Mouse (Mus musculus): ENCODE measurements around the gene Cntnap2. TPM values are rescaled to one million over a fixed set of nuclear protein-coding genes. Genes with fewer than 3 reads are reported as not detected.

Gene Cntnap2
- total and polyA plus RNA-seq, 3 experiments = 0.02 TPM; not detected in 2

GRCm38 (mm10) chr6:46924709-46925108, 1865.6 kb downstream of the Cntnap2 start:
- 41% methylated on average over 7 of the region's 7 CpGs for WGBS
- TF ChIP-seq EP300 (IDR thresholded peaks at IDR 0.05; ENCODE audit: insufficient read depth, low read depth, low read length) (no peak), CTCF (IDR thresholded peaks at IDR 0.05) (no peak), POLR2A (IDR thresholded peaks at IDR 0.05; ENCODE audit: insufficient read depth, low read depth, low read length) (no peak)
- no peaks in the 10 kb centered on the region for H3K4me1 ChIP-seq (ENCODE audit: control insufficient read depth, insufficient read depth, low read length)
- H3K36me3 ChIP-seq (ENCODE audit: control insufficient read depth, insufficient read depth, low read length) = no peaks in the 10 kb centered on the region
- no peaks in the 10 kb centered on the region for H3K27me3 ChIP-seq (ENCODE audit: control insufficient read depth, insufficient read depth, low read length)
- intact Hi-C loops (cut with DNase I) = no loop called here
- no peak for DNase-seq
- no peak overlapping the region for H3K9ac ChIP-seq (ENCODE audit: low read depth, low read length)
- H3K79me2 ChIP-seq (replicated peaks; ENCODE audit: control insufficient read depth, insufficient read depth, low read length) = no peaks in the 10 kb centered on the region
- no peak overlapping the region for H3K27ac ChIP-seq
- H3K4me3 ChIP-seq = no peak overlapping the region

- no peaks in the 10 kb centered on the region for H3K36me3 ChIP-seq (ENCODE audit: control insufficient read depth, insufficient read depth, low read length)
- H3K27me3 ChIP-seq (ENCODE audit: control insufficient read depth, insufficient read depth, low read length) = no peaks in the 10 kb centered on the region
- no peak for DNase-seq
- no peaks in the 10 kb centered on the region for H3K4me1 ChIP-seq (ENCODE audit: control insufficient read depth, insufficient read depth, low read length)
- WGBS = 62% methylated on average over 4 of the region's 4 CpGs
- intact Hi-C loops (cut with DNase I) = no loop called here
- TF ChIP-seq POLR2A (IDR thresholded peaks at IDR 0.05; ENCODE audit: insufficient read depth, low read depth, low read length) (no peak), EP300 (IDR thresholded peaks at IDR 0.05; ENCODE audit: insufficient read depth, low read depth, low read length) (no peak), CTCF (IDR thresholded peaks at IDR 0.05) (no peak)
- no peak overlapping the region for H3K9ac ChIP-seq (ENCODE audit: low read depth, low read length)
- no peak overlapping the region for H3K27ac ChIP-seq
- no peaks in the 10 kb centered on the region for H3K79me2 ChIP-seq (replicated peaks; ENCODE audit: control insufficient read depth, insufficient read depth, low read length)
- no peak overlapping the region for H3K4me3 ChIP-seq
Measured at GRCm38 (mm10) chr6:46945703-46946102, 1886.5 kb downstream of the Cntnap2 start.

GRCm38 (mm10) chr6:46961022-46961686, 1902.0 kb downstream of the Cntnap2 start:
- Histone ChIP-seq H3K4me1 (ENCODE audit: control insufficient read depth, insufficient read depth, low read length) (no peaks in the 10 kb centered on the region), H3K36me3 (ENCODE audit: control insufficient read depth, insufficient read depth, low read length) (no peaks in the 10 kb centered on the region), H3K9ac (ENCODE audit: low read depth, low read length) (no peak overlapping the region), H3K79me2 (replicated peaks; ENCODE audit: control insufficient read depth, insufficient read depth, low read length) (no peaks in the 10 kb centered on the region), H3K27me3 (ENCODE audit: control insufficient read depth, insufficient read depth, low read length) (no peaks in the 10 kb centered on the region), H3K27ac (no peak overlapping the region), H3K4me3 (no peak overlapping the region)
- DNase-seq = peak; percentile 11 to 31
- WGBS = 26% methylated on average over 10 of the region's 10 CpGs
- TF ChIP-seq CTCF (IDR thresholded peaks at IDR 0.05) (peak; percentile 76), EP300 (IDR thresholded peaks at IDR 0.05; ENCODE audit: insufficient read depth, low read depth, low read length) (0 out of 2 replicates have a peak, but pooled peaks have one; percentile 15), POLR2A (IDR thresholded peaks at IDR 0.05; ENCODE audit: insufficient read depth, low read depth, low read length) (no peak)
- intact Hi-C loops (cut with DNase I) = loop anchor here (5.0 kb wide), 1 partner anchor 1639 kb away; no protein-coding TSS in a partner anchor

GRCm38 (mm10) chr6:46963261-46963660, 1904.1 kb downstream of the Cntnap2 start:
- no peak for DNase-seq
- intact Hi-C loops (cut with DNase I) = loop anchor here (5.0 kb wide), 1 partner anchor 1641 kb away; no protein-coding TSS in a partner anchor
- H3K27me3 ChIP-seq (ENCODE audit: control insufficient read depth, insufficient read depth, low read length) = no peaks in the 10 kb centered on the region
- no peaks in the 10 kb centered on the region for H3K36me3 ChIP-seq (ENCODE audit: control insufficient read depth, insufficient read depth, low read length)
- H3K79me2 ChIP-seq (replicated peaks; ENCODE audit: control insufficient read depth, insufficient read depth, low read length) = no peaks in the 10 kb centered on the region
- H3K27ac ChIP-seq = no peak overlapping the region
- no peak overlapping the region for H3K9ac ChIP-seq (ENCODE audit: low read depth, low read length)
- TF ChIP-seq POLR2A (IDR thresholded peaks at IDR 0.05; ENCODE audit: insufficient read depth, low read depth, low read length) (no peak), CTCF (IDR thresholded peaks at IDR 0.05) (no peak), EP300 (IDR thresholded peaks at IDR 0.05; ENCODE audit: insufficient read depth, low read depth, low read length) (no peak)
- no peaks in the 10 kb centered on the region for H3K4me1 ChIP-seq (ENCODE audit: control insufficient read depth, insufficient read depth, low read length)
- no peak overlapping the region for H3K4me3 ChIP-seq
- WGBS = 57% methylated on average over 2 of the region's 2 CpGs

- no peak overlapping the region for H3K4me3 ChIP-seq
- H3K4me1 ChIP-seq (ENCODE audit: control insufficient read depth, insufficient read depth, low read length) = no peaks in the 10 kb centered on the region
- intact Hi-C loops (cut with DNase I) = loop anchor here (5.0 kb wide), 1 partner anchor 1641 kb away; no protein-coding TSS in a partner anchor
- WGBS = 65% methylated on average over 3 of the region's 3 CpGs
- H3K9ac ChIP-seq (ENCODE audit: low read depth, low read length) = no peak overlapping the region
- no peaks in the 10 kb centered on the region for H3K79me2 ChIP-seq (replicated peaks; ENCODE audit: control insufficient read depth, insufficient read depth, low read length)
- DNase-seq = no peak
- no peak overlapping the region for H3K27ac ChIP-seq
- TF ChIP-seq POLR2A (IDR thresholded peaks at IDR 0.05; ENCODE audit: insufficient read depth, low read depth, low read length) (no peak), CTCF (IDR thresholded peaks at IDR 0.05) (no peak), EP300 (IDR thresholded peaks at IDR 0.05; ENCODE audit: insufficient read depth, low read depth, low read length) (no peak)
- H3K27me3 ChIP-seq (ENCODE audit: control insufficient read depth, insufficient read depth, low read length) = no peaks in the 10 kb centered on the region
- H3K36me3 ChIP-seq (ENCODE audit: control insufficient read depth, insufficient read depth, low read length) = no peaks in the 10 kb centered on the region
Measured at GRCm38 (mm10) chr6:46963693-46964092, 1904.5 kb downstream of the Cntnap2 start.

GRCm38 (mm10) chr6:46972640-46973039, 1913.5 kb downstream of the Cntnap2 start:
- H3K9ac ChIP-seq (ENCODE audit: low read depth, low read length) = no peak overlapping the region
- intact Hi-C loops (cut with DNase I) = no loop called here
- no peaks in the 10 kb centered on the region for H3K27me3 ChIP-seq (ENCODE audit: control insufficient read depth, insufficient read depth, low read length)
- 53% methylated on average over 2 of the region's 2 CpGs for WGBS
- TF ChIP-seq POLR2A (IDR thresholded peaks at IDR 0.05; ENCODE audit: insufficient read depth, low read depth, low read length) = no peak
- TF ChIP-seq EP300 (IDR thresholded peaks at IDR 0.05; ENCODE audit: insufficient read depth, low read depth, low read length) = no peak
- no peak for TF ChIP-seq CTCF (IDR thresholded peaks at IDR 0.05)
- H3K4me3 ChIP-seq = no peak overlapping the region
- no peak overlapping the region for H3K27ac ChIP-seq
- peak in 1 of 2 experiments; percentile 11 for DNase-seq
- no peaks in the 10 kb centered on the region for H3K36me3 ChIP-seq (ENCODE audit: control insufficient read depth, insufficient read depth, low read length)
- no peaks in the 10 kb centered on the region for H3K79me2 ChIP-seq (replicated peaks; ENCODE audit: control insufficient read depth, insufficient read depth, low read length)
- no peaks in the 10 kb centered on the region for H3K4me1 ChIP-seq (ENCODE audit: control insufficient read depth, insufficient read depth, low read length)

All from heart, adult 2 months (tissue).